ENCODE assay signal across 8 mouse cellular contexts in the genomic region with DNA sequence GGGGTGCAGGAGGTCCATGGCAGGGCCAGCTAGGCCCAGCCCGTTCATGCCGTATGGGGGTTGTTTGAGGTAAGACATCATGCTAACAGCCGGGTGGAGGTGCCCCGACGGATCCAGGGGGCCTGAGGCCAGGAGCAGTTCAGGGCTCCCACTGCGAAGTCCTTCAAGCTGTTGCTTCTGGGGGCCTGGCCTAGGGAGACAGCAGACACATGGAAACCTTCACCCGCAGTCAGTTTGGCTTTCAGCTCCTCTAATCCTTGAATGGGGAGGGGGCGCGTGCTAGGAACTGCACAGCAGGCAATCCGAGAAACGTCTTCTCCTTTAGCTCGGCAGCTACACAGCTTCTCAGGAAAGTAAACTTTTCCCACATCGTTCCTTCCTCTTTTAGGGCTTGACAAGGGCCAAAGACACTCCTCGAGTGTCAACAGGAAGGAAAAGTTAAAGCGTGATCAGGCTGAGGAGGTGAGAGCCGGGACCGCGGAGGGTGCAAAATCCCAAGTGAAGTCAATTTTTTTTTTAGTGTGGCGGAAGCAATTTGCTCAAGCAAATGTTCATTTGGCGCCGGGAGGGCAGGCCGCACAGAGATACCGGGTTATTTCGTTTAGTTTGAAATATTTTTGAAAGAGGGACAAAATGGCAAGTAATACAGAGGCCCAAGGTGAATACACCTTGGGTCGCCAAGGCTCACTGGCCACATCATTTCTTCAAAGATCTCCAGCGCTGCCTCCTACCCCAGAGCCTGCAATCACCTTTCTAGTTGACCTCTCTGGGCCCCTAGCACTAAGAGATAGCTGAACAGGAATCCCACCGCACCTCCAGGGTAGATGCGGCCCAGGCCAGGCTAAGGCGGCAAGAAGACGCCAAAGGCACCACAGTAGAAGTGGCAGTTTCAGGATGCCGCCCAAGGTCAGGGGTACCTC. TPM values are rescaled to one million over a fixed set of nuclear protein-coding genes. Genes with fewer than 3 reads are reported as not detected.
A peak's percentile ranks its signal among the peaks of the same experiment; 100 is the strongest.
DNase-seq lines count a peak whose midpoint lies in the region; ATAC-seq and TF ChIP-seq lines count a peak whose summit lies in the region.

No protein-coding gene starts in this region.

- no peak overlapping the region for H3K9ac ChIP-seq in kidney, postnatal 0 days (ENCODE audit: low read depth, low read length)
- H3K9ac ChIP-seq in embryonic facial prominence, embryonic 11.5 days (replicated peaks; ENCODE audit: low read length) = peak overlapping the region; percentile 32
- H3K9ac ChIP-seq in limb, embryonic 15.5 days = no peak overlapping the region

- H3K9me3 ChIP-seq in kidney, postnatal 0 days (replicated peaks; ENCODE audit: low read length) = no peaks in the 10 kb centered on the region
- no peaks in the 10 kb centered on the region for H3K9me3 ChIP-seq in embryonic facial prominence, embryonic 11.5 days (replicated peaks; ENCODE audit: control insufficient read depth, low read length)
- no peaks in the 10 kb centered on the region for H3K9me3 ChIP-seq in limb, embryonic 15.5 days

- WGBS in kidney, postnatal 0 days = 11% methylated on average over 31 of the region's 31 CpGs
- 3% methylated on average over 31 of the region's 31 CpGs for WGBS in embryonic facial prominence, embryonic 11.5 days
- 23% methylated on average over 31 of the region's 31 CpGs for WGBS in limb, embryonic 15.5 days

- H3K4me2 ChIP-seq in kidney, postnatal 0 days (ENCODE audit: low read length) = no peak overlapping the region
- peak overlapping the region; percentile 7; the same call in 1 of the 2 replicates for H3K4me2 ChIP-seq in embryonic facial prominence, embryonic 11.5 days (ENCODE audit: low read depth, low read length)
- peak overlapping the region; percentile 90; the same call in 1 of the 2 replicates for H3K4me2 ChIP-seq in limb, embryonic 15.5 days

- no peaks in the 10 kb centered on the region for H3K36me3 ChIP-seq in kidney, postnatal 0 days (ENCODE audit: insufficient read depth, low read length)
- H3K36me3 ChIP-seq in embryonic facial prominence, embryonic 11.5 days (replicated peaks; ENCODE audit: control insufficient read depth, insufficient read depth, low read depth, low read length) = no peaks in the 10 kb centered on the region
- H3K36me3 ChIP-seq in limb, embryonic 15.5 days = no peaks in the 10 kb centered on the region

- DNase-seq in kidney, postnatal 0 days (ENCODE audit: low spot score) = peak; percentile 14
- no peak for DNase-seq in kidney, postnatal 14 days
- peak; percentile 38 for DNase-seq in R1 (ENCODE audit: low read depth, low spot score)
- no peak for DNase-seq in embryonic facial prominence, embryonic 11.5 days (ENCODE audit: low spot score)
- DNase-seq in adrenal gland, adult 18-20 months (ENCODE audit: low spot score in 2 of 2) = no peak
- DNase-seq in kidney, adult 8-10 months = no peak
- DNase-seq in gastrocnemius, adult 8-10 months (ENCODE audit: low spot score in 2 of 2) = no peak

- ATAC-seq in kidney, postnatal 0 days (replicated peaks; ENCODE audit: low FRiP score, low read depth) = no peak
- no peak for ATAC-seq in embryonic facial prominence, embryonic 11.5 days (replicated peaks; ENCODE audit: insufficient number of reproducible peaks, low FRiP score, low TSS enrichment, low read depth)
- ATAC-seq in limb, embryonic 15.5 days (ENCODE audit: insufficient number of reproducible peaks, low FRiP score, low TSS enrichment, low read depth) = no peak

- H3K27me3 ChIP-seq in kidney, postnatal 0 days (ENCODE audit: insufficient read depth, low read length) = peaks cover 74% of the 10 kb centered on the region
- H3K27me3 ChIP-seq in embryonic facial prominence, embryonic 11.5 days (ENCODE audit: control insufficient read depth, insufficient read depth, low read length) = peaks cover 60% of the 10 kb centered on the region
- peaks cover 89% of the 10 kb centered on the region for H3K27me3 ChIP-seq in limb, embryonic 15.5 days

- no peak overlapping the region for H3K4me3 ChIP-seq in kidney, postnatal 0 days (replicated peaks; ENCODE audit: low read depth, low read length)
- peak overlapping the region; percentile 59 for H3K4me3 ChIP-seq in embryonic facial prominence, embryonic 11.5 days (ENCODE audit: low read depth, low read length)
- peak overlapping the region; percentile 55 for H3K4me3 ChIP-seq in limb, embryonic 15.5 days

- no peak for TF ChIP-seq CTCF in kidney, postnatal 0 days (IDR thresholded peaks at IDR 0.05; ENCODE audit: low read depth)

- peaks cover 27% of the 10 kb centered on the region; the same call in 1 of the 2 replicates for H3K4me1 ChIP-seq in kidney, postnatal 0 days (replicated peaks; ENCODE audit: insufficient read depth, low read length)
- peaks cover 4% of the 10 kb centered on the region for H3K4me1 ChIP-seq in embryonic facial prominence, embryonic 11.5 days (ENCODE audit: control insufficient read depth, insufficient read depth, low read length)
- H3K4me1 ChIP-seq in limb, embryonic 15.5 days = peaks cover 57% of the 10 kb centered on the region

- no peak overlapping the region for H3K27ac ChIP-seq in kidney, postnatal 0 days
- H3K27ac ChIP-seq in embryonic facial prominence, embryonic 11.5 days (replicated peaks; ENCODE audit: low read depth, low read length) = no peak overlapping the region
- no peak overlapping the region for H3K27ac ChIP-seq in limb, embryonic 15.5 days

RNA-seq across cellular contexts. Expression of a gene that starts 3.0 kb away (rescaled TPM):
- not detected in 2 replicates for polyA plus RNA-seq in kidney, postnatal 0 days (2015; fragmentation: Nextera tagmentation; extraction: Ambion mirVana)
- polyA plus RNA-seq in embryonic facial prominence, embryonic 11.5 days (2014; fragmentation: Nextera tagmentation; extraction: Ambion mirVana) = 5.9 and 9.4 TPM in 2 replicates
- 2.7 and 2.9 TPM in 2 replicates for polyA plus RNA-seq in limb, embryonic 15.5 days (2015; fragmentation: Nextera tagmentation; extraction: Ambion mirVana)
- total RNA-seq in adrenal gland, adult 18-20 months (2021) = not detected
- not detected for total RNA-seq in gastrocnemius, adult 8-10 months (2022)

Comparison
In these comparisons a context has a peak if more than half of its experiments do, and no peak if none do; other contexts are left out.
1. DNase-seq: peak in kidney, postnatal 0 days (single experiment) and R1 (single experiment); none in kidney, postnatal 14 days (single experiment), embryonic facial prominence, embryonic 11.5 days (single experiment), adrenal gland, adult 18-20 months (0 of 2), kidney, adult 8-10 months (0 of 2) and gastrocnemius, adult 8-10 months (0 of 2).